Mouse (Mus musculus) brain, embryonic 14.5 days (tissue): ENCODE data around the gene Hba-x. TPM values are rescaled to one million over a fixed set of nuclear protein-coding genes. Genes with fewer than 3 reads are reported as not detected.

Source experiments
- DNase-seq: peaks from one replicate; pipeline ENCODE4 v3.0.0-alpha.2; 2011; ENCODE audit warnings: low read depth
- CTCF ChIP-seq: fragments of 200-500 bp; IDR thresholded peaks from 2 replicates; pipeline ENCODE4 v1.5.1; 2012; ENCODE audit warnings: inconsistent platforms, mild to moderate bottlenecking, moderate library complexity, borderline replicate concordance; ENCODE audit not compliant: insufficient read depth, insufficient read length; ENCODE audit errors: extremely low read depth
- POLR2A ChIP-seq: fragments of 200-500 bp; IDR thresholded peaks from 2 replicates; pipeline ENCODE4 v1.6.1; 2012; ENCODE audit warnings: mild to moderate bottlenecking, inconsistent platforms, borderline replicate concordance; ENCODE audit not compliant: poor library complexity, insufficient read depth, insufficient read length, severe bottlenecking; ENCODE audit errors: extremely low read depth
- polyA plus RNA-seq: library from polyadenylated mRNA; depleted of rRNA; stranded (reverse); fragments of >200 nt; gene quantifications from 2 replicates; pipeline ENCODE4 v1.2.3, GENCODE M21; 2012; rRNA removed

Hba-x gene
- polyA plus RNA-seq, 1 experiment, result 65.3 TPM

- no peak for DNase-seq
- TF ChIP-seq POLR2A (no peak), CTCF (no peak)
Measured at GRCm38 (mm10) chr11:32320507-32321195, 44.5 kb downstream of the Hba-x start.

- peak; percentile 69 for DNase-seq
- TF ChIP-seq CTCF, result peak; percentile 71
- TF ChIP-seq POLR2A, result no peak
Measured at GRCm38 (mm10) chr11:32321196-32321565, 45.0 kb downstream of the Hba-x start.

- peak; percentile 97 for TF ChIP-seq CTCF
- no peak for TF ChIP-seq POLR2A
- DNase-seq, result peak; percentile 89
Measured at GRCm38 (mm10) chr11:32324609-32325008, 48.4 kb downstream of the Hba-x start.

Other genes starting within 250 kb of the Hba-x start
- 0.11 TPM in 1 of 2 replicates, not detected in the other for gene Il9r, start 76.1 kb upstream of the Hba-x start, polyA plus RNA-seq
- gene Snrnp25, start 71.0 kb upstream of the Hba-x start, polyA plus RNA-seq, result 38.8 and 52.4 TPM in 2 replicates
- 39.7 and 44.3 TPM in 2 replicates for gene Rhbdf1, start 54.1 kb upstream of the Hba-x start, polyA plus RNA-seq
- 18.6 and 21.3 TPM in 2 replicates for gene Mpg, start 49.9 kb upstream of the Hba-x start, polyA plus RNA-seq
- gene Nprl3, start 8.7 kb upstream of the Hba-x start, polyA plus RNA-seq, result 84.0 and 116 TPM in 2 replicates
- 2,049 and 2,752 TPM in 2 replicates for gene Hba-a1, start 7.1 kb downstream of the Hba-x start, polyA plus RNA-seq
- 1.4 and 2.4 TPM in 2 replicates for gene Hbq1b, start 10.6 kb downstream of the Hba-x start, polyA plus RNA-seq
- 4,753 and 6,821 TPM in 2 replicates for gene Hba-a2, start 20.1 kb downstream of the Hba-x start, polyA plus RNA-seq
- gene Hbq1a, start 23.7 kb downstream of the Hba-x start, polyA plus RNA-seq, result 1.2 TPM in 2 replicates
- 33.3 and 48.4 TPM in 2 replicates for gene Sh3pxd2b, start 71.4 kb downstream of the Hba-x start, polyA plus RNA-seq
- gene Ubtd2, start 179.0 kb downstream of the Hba-x start, polyA plus RNA-seq, result 60.6 and 70.7 TPM in 2 replicates